8 mouse cellular contexts compared by ENCODE assay signal in the genomic region with DNA sequence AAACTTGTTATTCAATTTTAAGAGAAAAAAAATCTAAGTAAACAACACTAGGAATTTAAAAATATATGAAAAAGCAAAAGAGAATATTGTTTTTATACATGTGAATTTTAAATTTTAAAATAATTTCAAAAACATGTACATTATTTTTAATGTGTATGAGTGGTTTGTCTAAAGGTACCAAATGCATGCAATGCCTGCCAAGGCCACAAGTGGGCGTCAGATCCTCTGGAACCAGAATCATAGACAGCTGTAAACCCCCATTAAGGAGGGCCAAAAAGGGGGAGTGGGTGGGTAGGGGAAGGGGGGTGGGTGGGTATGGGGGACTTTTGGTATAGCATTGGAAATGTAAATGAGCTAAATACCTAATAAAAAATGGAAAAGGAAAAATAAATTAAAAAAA. TPM values are rescaled to one million over a fixed set of nuclear protein-coding genes. Genes with fewer than 3 reads are reported as not detected.
DNase-seq lines count a peak whose midpoint lies in the region; ATAC-seq and TF ChIP-seq lines count a peak whose summit lies in the region.

No protein-coding gene starts in this region.

- no peak overlapping the region for H3K27ac ChIP-seq in forebrain, embryonic 10.5 days
- H3K27ac ChIP-seq in forebrain, embryonic 15.5 days (replicated peaks) = no peak overlapping the region
- H3K27ac ChIP-seq in liver, embryonic 12.5 days = no peak overlapping the region
- no peak overlapping the region for H3K27ac ChIP-seq in bone marrow, adult 2 months (ENCODE audit: control insufficient read depth, insufficient read depth, low read depth, low read length, poor library complexity)
- no peak overlapping the region for H3K27ac ChIP-seq in neural tube, embryonic 11.5 days (ENCODE audit: low read depth, low read length)

- H3K36me3 ChIP-seq in forebrain, embryonic 10.5 days (replicated peaks) = no peaks in the 10 kb centered on the region
- no peaks in the 10 kb centered on the region for H3K36me3 ChIP-seq in forebrain, embryonic 15.5 days
- H3K36me3 ChIP-seq in liver, embryonic 12.5 days = no peaks in the 10 kb centered on the region
- no peaks in the 10 kb centered on the region for H3K36me3 ChIP-seq in neural tube, embryonic 11.5 days (ENCODE audit: control insufficient read depth, insufficient read depth, low read length)

- no peak overlapping the region for H3K9ac ChIP-seq in forebrain, embryonic 15.5 days (replicated peaks)
- no peak overlapping the region for H3K9ac ChIP-seq in liver, embryonic 12.5 days
- no peak overlapping the region for H3K9ac ChIP-seq in neural tube, embryonic 11.5 days (ENCODE audit: low read length)

- no peak for ATAC-seq in forebrain, embryonic 15.5 days (replicated peaks)
- ATAC-seq in liver, embryonic 12.5 days = no peak
- ATAC-seq in neural tube, embryonic 11.5 days (ENCODE audit: insufficient read depth, low FRiP score, low TSS enrichment) = no peak
- ATAC-seq in erythroblast, adult 5-6 weeks (replicated peaks; ENCODE audit: low FRiP score, poor library complexity, severe bottlenecking) = no peak

- H3K9me3 ChIP-seq in forebrain, embryonic 10.5 days = no peaks in the 10 kb centered on the region
- H3K9me3 ChIP-seq in forebrain, embryonic 15.5 days = no peaks in the 10 kb centered on the region
- H3K9me3 ChIP-seq in liver, embryonic 12.5 days (replicated peaks) = no peaks in the 10 kb centered on the region
- no peaks in the 10 kb centered on the region for H3K9me3 ChIP-seq in neural tube, embryonic 11.5 days (ENCODE audit: control insufficient read depth, low read length)

- 0% methylated on average over 1 of the region's 1 CpGs for WGBS in forebrain, embryonic 10.5 days
- 4% methylated on average over 1 of the region's 1 CpGs for WGBS in forebrain, embryonic 15.5 days
- WGBS in liver, embryonic 12.5 days (ENCODE audit: insufficient replicate concordance) = 0% methylated on average over 1 of the region's 1 CpGs
- WGBS in bone marrow, adult 2 months = 3% methylated on average over 1 of the region's 1 CpGs
- 13% methylated on average over 1 of the region's 1 CpGs for WGBS in neural tube, embryonic 11.5 days

- no peaks in the 10 kb centered on the region for H3K27me3 ChIP-seq in forebrain, embryonic 10.5 days (ENCODE audit: poor library complexity, severe bottlenecking)
- no peaks in the 10 kb centered on the region for H3K27me3 ChIP-seq in forebrain, embryonic 15.5 days
- no peaks in the 10 kb centered on the region for H3K27me3 ChIP-seq in liver, embryonic 12.5 days (replicated peaks)
- H3K27me3 ChIP-seq in neural tube, embryonic 11.5 days (ENCODE audit: control insufficient read depth, insufficient read depth, low read length) = no peaks in the 10 kb centered on the region

- peaks cover 21% of the 10 kb centered on the region for H3K4me1 ChIP-seq in forebrain, embryonic 10.5 days
- peaks cover 24% of the 10 kb centered on the region for H3K4me1 ChIP-seq in forebrain, embryonic 15.5 days
- no peaks in the 10 kb centered on the region for H3K4me1 ChIP-seq in liver, embryonic 12.5 days
- H3K4me1 ChIP-seq in bone marrow, adult 2 months (ENCODE audit: control insufficient read depth, insufficient read depth, low read length) = no peaks in the 10 kb centered on the region
- peaks cover 3% of the 10 kb centered on the region; the same call in 1 of the 2 replicates for H3K4me1 ChIP-seq in neural tube, embryonic 11.5 days (ENCODE audit: control insufficient read depth, insufficient read depth, low read length)

- DNase-seq in forebrain, embryonic 10.5 days (ENCODE audit: extremely low spot score, low spot score) = peak; percentile 30
- peak; percentile 41 for DNase-seq in liver
- DNase-seq in induced T-regulatory cell, adult 2 months (ENCODE audit: low read depth) = peak; percentile 77
- DNase-seq in neural tube, embryonic 11.5 days (ENCODE audit: low spot score) = peak; percentile 68

- H3K4me2 ChIP-seq in forebrain, embryonic 15.5 days (replicated peaks) = no peak overlapping the region
- no peak overlapping the region for H3K4me2 ChIP-seq in liver, embryonic 12.5 days
- no peak overlapping the region for H3K4me2 ChIP-seq in neural tube, embryonic 11.5 days (ENCODE audit: low read depth)

- no peak overlapping the region for H3K4me3 ChIP-seq in forebrain, embryonic 10.5 days
- no peak overlapping the region for H3K4me3 ChIP-seq in forebrain, embryonic 15.5 days
- no peak overlapping the region for H3K4me3 ChIP-seq in liver, embryonic 12.5 days
- no peak overlapping the region for H3K4me3 ChIP-seq in bone marrow, adult 2 months (replicated peaks; ENCODE audit: control insufficient read depth, low read depth, low read length)
- no peak overlapping the region for H3K4me3 ChIP-seq in neural tube, embryonic 11.5 days (ENCODE audit: low read depth, low read length)

- peak; percentile 58; the same call in 1 of the 2 replicates for TF ChIP-seq CTCF in bone marrow, adult 2 months (IDR thresholded peaks at IDR 0.05; ENCODE audit: control insufficient read depth, insufficient read depth, low read length)

- no peak for TF ChIP-seq POLR2A in bone marrow, adult 2 months (IDR thresholded peaks at IDR 0.05; ENCODE audit: borderline replicate concordance, control insufficient read depth, low read depth, low read length)

RNA-seq across cellular contexts. Expression of a gene that starts 31.3 kb away (rescaled TPM):
- 103 and 105 TPM in 2 replicates for polyA plus RNA-seq in forebrain, embryonic 10.5 days (2016; fragmentation: Nextera tagmentation; extraction: Ambion mirVana)
- polyA plus RNA-seq in forebrain, embryonic 15.5 days (2015; fragmentation: Nextera tagmentation; extraction: Ambion mirVana) = 72.6 and 77.0 TPM in 2 replicates
- polyA plus RNA-seq in liver, embryonic 12.5 days (2016; fragmentation: Nextera tagmentation; extraction: Ambion mirVana) = 47.8 and 49.2 TPM in 2 replicates
- 15.9 and 20.7 TPM in 2 replicates for polyA plus RNA-seq in bone marrow, adult 2 months (2011; ENCODE audit: insufficient read depth, insufficient read length, low replicate concordance, missing spikeins)
- 80.8 and 84.4 TPM in 2 replicates for polyA plus RNA-seq in neural tube, embryonic 11.5 days (2014; fragmentation: Nextera tagmentation; extraction: Ambion mirVana)
- total RNA-seq in erythroblast, adult 5-6 weeks (2015; ENCODE audit: low replicate concordance) = 13.8 and 24.7 TPM in 2 replicates
- 6.0 and 13.5 TPM in 2 replicates for total RNA-seq in erythroblast, adult 5-6 weeks (2017; ENCODE audit: low replicate concordance)

RNA-seq across cellular contexts. Expression of a gene that starts 31.4 kb away (rescaled TPM):
- 25.3 and 25.6 TPM in 2 replicates for polyA plus RNA-seq in forebrain, embryonic 10.5 days (2016; fragmentation: Nextera tagmentation; extraction: Ambion mirVana)
- 32.0 and 32.6 TPM in 2 replicates for polyA plus RNA-seq in forebrain, embryonic 15.5 days (2015; fragmentation: Nextera tagmentation; extraction: Ambion mirVana)
- polyA plus RNA-seq in liver, embryonic 12.5 days (2016; fragmentation: Nextera tagmentation; extraction: Ambion mirVana) = 14.6 and 14.8 TPM in 2 replicates
- polyA plus RNA-seq in bone marrow, adult 2 months (2011; ENCODE audit: insufficient read depth, insufficient read length, low replicate concordance, missing spikeins) = 2.7 and 2.9 TPM in 2 replicates
- 25.1 and 26.5 TPM in 2 replicates for polyA plus RNA-seq in neural tube, embryonic 11.5 days (2014; fragmentation: Nextera tagmentation; extraction: Ambion mirVana)
- total RNA-seq in erythroblast, adult 5-6 weeks (2015; ENCODE audit: low replicate concordance) = 0.77 and 2.1 TPM in 2 replicates
- total RNA-seq in erythroblast, adult 5-6 weeks (2017; ENCODE audit: low replicate concordance) = 2.3 and 3.6 TPM in 2 replicates
